Mouse (Mus musculus): ENCODE results near the gene U2af1.
"Not testable (repeated sequence)": the region's sequence is repeated elsewhere in the genome, so short reads cannot be mapped to it uniquely, and the experiment has no call there.

Gene U2af1

GRCm38 (mm10) chr17:31613086-31613755 is 45.5 kb downstream of the U2af1 start:
- DNase-seq (ENCODE audit: low read depth, low spot score), result no peak

GRCm38 (mm10) chr17:31609895-31610294 is 48.8 kb downstream of the U2af1 start:
- no peak for DNase-seq (ENCODE audit: low read depth, low spot score)

DNA sequence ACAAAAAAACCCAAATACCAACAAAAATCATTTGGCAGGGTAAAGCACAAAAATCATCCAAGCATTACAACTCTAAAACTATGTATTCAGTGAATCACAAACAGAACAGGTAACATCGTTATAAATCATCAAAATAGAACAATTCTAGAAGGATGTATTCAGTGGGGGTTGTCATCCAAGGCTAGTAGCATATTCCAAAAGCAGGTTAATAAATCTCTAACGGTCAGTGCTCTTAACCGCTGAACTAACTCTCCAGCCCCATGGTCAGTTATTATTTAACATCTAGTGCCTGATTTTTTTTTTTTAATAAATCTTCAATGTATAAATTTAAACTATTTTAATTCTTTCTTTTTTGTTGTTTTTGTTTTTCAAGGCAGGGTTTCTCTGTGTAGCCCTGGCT is 49.5 kb downstream of the U2af1 start:
- not testable (repeated sequence) for DNase-seq (ENCODE audit: low read depth, low spot score)

DNA sequence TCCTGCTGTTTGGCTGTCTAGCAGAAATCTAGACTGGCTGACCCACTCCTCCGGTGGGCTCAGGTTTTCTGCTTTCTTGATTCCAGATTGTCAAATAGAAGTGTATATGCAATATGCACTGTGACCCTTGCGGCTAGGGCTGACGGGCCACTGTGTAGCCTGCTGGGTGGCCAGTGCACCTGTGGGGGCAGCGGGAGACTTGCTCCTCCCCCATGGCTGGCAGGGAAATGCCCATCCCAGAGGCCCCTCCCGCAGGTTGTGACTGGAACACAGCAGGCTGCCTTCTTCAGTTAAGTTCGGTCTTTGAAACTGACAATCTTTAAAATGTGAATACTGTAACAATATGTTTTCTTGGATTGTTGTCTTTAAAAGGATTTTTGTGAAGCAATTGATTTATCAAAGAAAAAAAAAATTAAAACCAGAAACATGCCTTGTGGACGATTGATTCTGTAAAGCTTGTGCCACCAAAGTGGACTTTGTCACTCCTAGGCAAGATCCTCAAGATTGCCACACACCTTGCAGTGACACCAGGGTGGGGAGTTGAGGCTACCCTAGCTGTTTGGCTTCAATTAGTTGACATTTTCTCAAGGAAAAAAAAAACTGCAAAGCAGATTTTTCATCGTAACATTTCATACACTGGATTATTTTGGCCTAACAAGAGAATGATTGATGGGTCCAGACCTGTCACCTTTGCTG is 51.3 kb downstream of the U2af1 start:
- no peak for DNase-seq (ENCODE audit: low read depth, low spot score)

- DNase-seq (ENCODE audit: low read depth, low spot score), result peak; percentile 71
Measured at GRCm38 (mm10) chr17:31606424-31606823, 52.3 kb downstream of the U2af1 start.

DNA sequence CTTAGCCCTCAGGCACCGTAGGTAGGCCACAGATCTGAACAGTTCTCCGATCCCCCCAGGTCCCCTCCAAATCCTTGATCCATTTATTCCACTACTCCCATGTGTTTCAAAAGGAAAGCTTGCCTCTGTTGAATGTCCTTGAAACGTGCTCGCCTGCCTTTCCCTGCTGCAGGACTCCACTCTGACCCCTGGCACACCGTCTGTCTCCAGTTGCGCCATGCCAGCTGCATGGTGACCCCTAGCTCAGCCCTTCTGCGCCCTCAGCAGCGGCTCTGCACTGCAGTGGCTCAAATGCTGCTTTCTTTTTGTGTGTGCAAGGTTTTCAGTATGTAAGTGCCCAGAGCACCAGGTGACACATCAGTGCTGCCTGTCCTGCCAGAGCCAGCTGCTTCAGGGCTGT is 60.1 kb downstream of the U2af1 start:
- DNase-seq (ENCODE audit: low read depth, low spot score), result no peak

DNA sequence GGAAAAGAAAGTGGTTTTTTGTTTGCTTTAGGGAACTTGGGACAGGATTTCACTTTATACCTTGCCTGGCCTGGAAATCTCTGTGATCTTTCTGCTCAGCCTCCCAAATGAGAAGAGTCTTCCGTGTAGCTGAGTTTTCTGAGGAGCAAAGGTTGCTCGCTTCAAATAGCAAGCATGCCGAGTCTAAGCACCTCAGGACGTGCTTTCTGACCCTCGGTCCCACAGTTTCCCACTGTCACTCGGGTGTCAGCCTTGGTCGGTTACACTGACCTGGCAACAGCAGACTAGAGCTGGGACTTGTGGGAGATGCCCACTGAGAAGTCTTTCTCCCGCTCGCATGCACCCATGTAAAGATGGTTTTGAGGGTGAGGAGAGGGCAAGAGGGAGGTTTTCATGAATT is 60.7 kb downstream of the U2af1 start:
- DNase-seq (ENCODE audit: low read depth, low spot score), result no peak

Measured in ZHBTc4 (cell line).